Mouse (Mus musculus): ENCODE results near the gene Eif2s3x. TPM values are rescaled to one million over a fixed set of nuclear protein-coding genes. Genes with fewer than 3 reads are reported as not detected.

The Eif2s3x gene
- 100 to 1,000 TPM; 111 to 179 TPM for total RNA-seq (2021)
- long read RNA-seq, experiment 1, transcript Eif2s3x-201 (12 exons, 3,647 nt), result major isoform, 33 of 46 reads
- long read RNA-seq, experiment 1, partial matches to known transcripts, result 4 of 46 reads
- long read RNA-seq, experiment 1, other reads (novel, unspliced or antisense), result 9 of 46 reads
- long read RNA-seq, experiment 2, transcript Eif2s3x-201 (12 exons, 3,647 nt), result major isoform, 47 of 69 reads
- long read RNA-seq, experiment 2, partial matches to known transcripts, result 9 of 69 reads
- long read RNA-seq, experiment 2, other reads (novel, unspliced or antisense), result 13 of 69 reads

DNA sequence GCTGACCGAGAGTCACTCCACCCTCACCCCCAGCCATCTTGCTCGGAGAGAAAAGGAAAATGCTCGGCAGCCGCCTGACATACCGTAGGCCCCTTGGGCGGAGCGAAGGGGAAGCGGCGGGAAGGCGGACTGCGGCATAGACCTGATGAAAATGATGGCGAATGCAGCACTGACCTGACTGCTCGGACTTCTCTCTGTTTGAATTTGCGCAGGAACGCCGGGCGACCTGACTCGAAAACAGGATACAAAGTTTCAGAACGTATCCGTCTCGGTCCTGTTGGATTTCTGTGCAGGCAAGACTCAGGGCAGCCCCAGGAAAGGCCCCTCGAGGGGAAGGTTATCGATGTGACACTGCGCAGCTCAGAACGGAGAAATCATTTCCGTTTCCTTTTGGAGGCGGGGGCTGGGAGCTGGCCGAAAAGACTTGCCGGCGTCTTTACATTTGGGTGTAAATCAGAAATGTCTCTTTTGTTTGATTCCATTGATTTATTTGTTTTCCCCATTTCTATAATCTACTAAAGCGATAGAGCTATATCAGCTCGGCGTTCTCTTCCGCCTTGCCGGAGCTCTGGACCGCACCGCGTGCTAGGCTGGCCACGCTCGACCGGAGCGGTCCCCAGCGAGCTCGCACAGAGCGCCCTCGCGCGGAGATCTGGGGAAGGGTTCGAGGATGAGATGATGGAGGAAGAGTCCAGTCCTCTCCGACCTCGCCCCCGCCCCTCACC, at the start of gene Eif2s3x:
Eif2s3x (minus strand) TSS at position 266 of the 725 bp plus-strand sequence.
- peak; percentile 71 to 92 for DNase-seq (ENCODE audit: low spot score in 2 of 2)

GRCm38 (mm10) chrX:94235601-94236000, 22.9 kb upstream of the Eif2s3x start:
- peak in 1 of 2 experiments; percentile 1 for DNase-seq (ENCODE audit: low spot score in 2 of 2)

- DNase-seq (ENCODE audit: low spot score in 2 of 2), result peak in 1 of 2 experiments; percentile 3
Observed at GRCm38 (mm10) chrX:94235190-94235555, 22.5 kb upstream of the Eif2s3x start.

- peak; percentile 66 to 75 for DNase-seq (ENCODE audit: low spot score in 2 of 2)
Observed at GRCm38 (mm10) chrX:94234532-94235189, 22.0 kb upstream of the Eif2s3x start, which contains the start of gene Klhl15. Klhl15 (plus strand) TSS chrX:94234599.

- no peak for DNase-seq (ENCODE audit: low spot score in 2 of 2)
Observed at GRCm38 (mm10) chrX:94233936-94234531, 21.4 kb upstream of the Eif2s3x start.

DNA sequence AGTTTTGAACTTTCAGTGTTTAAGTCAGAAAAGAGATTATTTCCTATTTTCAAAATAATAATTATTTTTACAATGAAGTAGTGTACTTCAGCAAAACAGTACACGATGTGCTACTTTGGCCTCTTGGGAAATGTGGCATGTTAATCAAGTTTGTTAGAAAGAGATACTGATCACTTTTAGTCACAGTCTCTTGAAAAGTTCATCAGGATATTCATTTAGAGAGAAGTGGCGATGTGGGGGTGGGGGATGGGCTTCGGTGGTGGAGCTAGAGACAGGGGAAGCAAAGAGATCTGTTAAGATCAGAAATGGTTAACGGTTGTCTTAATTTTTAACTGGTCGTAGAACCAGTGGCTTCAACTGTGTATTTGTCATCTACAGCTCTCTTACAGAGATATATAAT, 20.8 kb upstream of the Eif2s3x start:
- no peak for DNase-seq (ENCODE audit: low spot score in 2 of 2)

DNA sequence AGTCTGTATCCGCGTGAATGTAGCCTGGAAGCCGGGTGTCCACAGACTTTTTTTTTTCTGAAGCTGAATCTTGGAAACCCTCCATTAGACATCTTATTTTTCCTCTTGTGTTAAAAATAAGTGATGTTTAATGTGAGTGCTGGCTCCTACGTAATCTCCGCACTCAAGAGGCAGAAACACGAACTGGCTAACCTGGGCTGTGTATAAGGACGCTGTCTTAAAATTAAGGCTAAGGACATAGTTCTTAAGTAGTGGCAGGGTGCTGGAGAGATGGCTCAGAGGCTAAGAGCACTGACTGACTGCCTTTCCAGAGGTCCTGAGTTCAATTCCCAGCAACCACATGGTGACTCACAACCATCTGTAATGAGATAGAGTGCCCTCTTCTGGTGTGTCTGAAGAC, 722 bp upstream of the Eif2s3x start:
- DNase-seq (ENCODE audit: low spot score in 2 of 2), result peak in 1 of 2 experiments; percentile 1

DNA sequence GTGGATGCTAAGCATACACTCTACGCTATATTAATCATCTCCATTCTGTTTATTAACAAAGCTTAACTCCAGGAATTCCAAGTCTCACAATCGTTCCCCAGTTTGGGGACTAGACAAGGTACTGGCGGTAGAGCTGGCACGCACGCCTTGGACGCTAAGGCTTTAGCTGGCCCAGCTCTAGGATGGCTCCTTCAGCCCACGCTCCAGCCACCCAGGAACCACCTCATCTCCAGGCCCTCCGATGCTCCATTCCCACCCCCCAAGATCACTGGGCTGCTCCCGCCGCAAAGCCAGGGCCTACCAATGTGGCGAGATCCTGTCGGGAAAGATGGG, 432 bp downstream of the Eif2s3x start:
- no peak for DNase-seq (ENCODE audit: low spot score in 2 of 2)

GRCm38 (mm10) chrX:94197789-94198188, 14.9 kb downstream of the Eif2s3x start:
- no peak for DNase-seq (ENCODE audit: low spot score in 2 of 2)

GRCm38 (mm10) chrX:94193901-94194300, 18.8 kb downstream of the Eif2s3x start:
- DNase-seq (ENCODE audit: low spot score in 2 of 2), result peak in 1 of 2 experiments; percentile 3

GRCm38 (mm10) chrX:94185156-94185555, 27.5 kb downstream of the Eif2s3x start:
- DNase-seq (ENCODE audit: low spot score in 2 of 2), result no peak

GRCm38 (mm10) chrX:94183814-94184213, 28.8 kb downstream of the Eif2s3x start:
- no peak for DNase-seq (ENCODE audit: low spot score in 2 of 2)

DNA sequence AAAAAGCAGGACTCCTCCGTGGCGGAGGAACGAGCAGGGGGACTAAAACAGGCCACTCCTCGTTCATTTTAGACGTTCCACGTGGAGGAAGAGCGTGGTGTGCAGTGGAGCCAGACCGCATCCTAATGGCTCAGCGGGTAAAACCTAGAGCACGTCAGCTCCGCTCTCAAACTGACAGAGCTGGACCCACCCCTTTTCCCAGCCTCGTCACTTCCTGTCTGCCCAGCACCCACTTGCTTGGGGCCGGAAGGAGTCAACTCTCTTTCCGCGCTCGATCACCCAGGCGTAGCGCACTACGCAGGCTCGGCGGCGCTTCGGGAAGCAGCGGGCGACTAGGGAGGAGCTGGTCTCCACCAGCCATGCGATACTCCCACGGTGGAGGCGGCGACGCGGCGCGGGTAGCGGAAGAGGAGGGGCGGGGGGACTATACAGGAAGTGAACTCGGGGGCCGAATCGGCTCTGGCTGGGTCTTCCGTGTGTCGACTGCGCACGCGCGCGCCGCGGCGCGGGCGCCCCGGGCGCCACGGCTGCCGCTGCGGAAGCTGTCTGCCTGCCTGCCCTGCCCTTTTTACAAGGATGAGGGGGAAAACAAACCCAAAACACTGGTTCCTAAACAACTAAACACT, 34.8 kb downstream of the Eif2s3x start:
- DNase-seq (ENCODE audit: low spot score in 2 of 2), result peak; percentile 78 to 95

DNA sequence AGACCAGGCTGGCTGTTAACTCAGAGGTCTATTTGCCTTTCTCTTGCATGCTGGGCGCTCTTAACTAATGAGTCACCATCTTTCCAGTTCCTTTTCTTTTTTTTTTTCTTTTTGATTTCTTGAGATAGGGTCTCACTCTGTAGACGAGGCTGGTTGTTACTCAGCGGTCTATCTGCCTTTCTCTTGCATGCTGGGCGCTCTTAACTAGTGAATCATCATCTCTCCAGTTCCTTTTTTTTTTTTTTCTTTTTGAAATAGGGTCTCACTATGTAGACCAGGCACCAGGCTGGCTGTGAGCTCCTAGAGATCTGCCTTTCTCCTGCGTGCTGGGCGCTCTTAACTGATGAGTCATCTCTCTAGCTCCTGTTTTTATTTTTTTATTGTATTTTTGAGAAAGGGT, 43.3 kb downstream of the Eif2s3x start:
- DNase-seq (ENCODE audit: low spot score in 2 of 2), result no peak

GRCm38 (mm10) chrX:94152251-94152830, 60.3 kb downstream of the Eif2s3x start:
- no peak for DNase-seq (ENCODE audit: low spot score in 2 of 2)

GRCm38 (mm10) chrX:94150471-94150870, 62.2 kb downstream of the Eif2s3x start:
- no peak for DNase-seq (ENCODE audit: low spot score in 2 of 2)

DNA sequence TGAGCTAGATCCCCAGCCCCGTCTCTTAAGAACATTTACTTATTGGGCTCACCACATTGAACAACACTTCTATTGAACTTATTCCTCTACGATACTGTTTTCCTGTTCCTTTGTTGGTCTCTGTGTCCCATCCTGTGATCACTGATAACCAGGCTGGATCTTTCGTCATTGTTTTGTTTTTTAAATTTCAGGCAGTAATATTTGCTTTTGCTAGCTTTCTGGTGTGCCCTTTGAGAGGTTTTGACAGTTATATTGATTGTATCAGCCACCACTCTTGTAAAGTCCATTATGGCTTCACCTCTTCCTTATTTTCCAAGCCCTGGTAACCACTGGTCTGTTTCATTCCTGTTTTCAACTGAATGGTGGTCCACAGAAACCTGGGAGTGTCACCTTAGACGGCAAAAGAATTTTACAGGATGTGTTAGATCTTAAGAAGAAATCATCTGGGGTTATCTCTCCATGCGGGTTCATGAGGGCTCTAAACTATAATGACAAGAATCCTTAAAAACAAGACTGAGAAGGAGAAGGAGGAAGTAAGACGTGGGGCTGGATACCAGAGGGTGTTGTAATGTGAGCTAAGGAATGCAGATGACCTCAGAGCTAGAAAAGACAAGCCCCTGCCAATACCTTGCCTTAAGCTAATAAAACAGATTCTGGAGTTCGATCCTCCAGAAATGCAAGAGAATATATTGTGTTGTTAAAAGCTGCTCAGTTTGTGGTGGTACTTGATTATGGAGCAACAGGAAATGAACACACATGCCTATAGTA, 70.5 kb downstream of the Eif2s3x start:
- DNase-seq (ENCODE audit: low spot score in 2 of 2), result no peak

- DNase-seq (ENCODE audit: low spot score in 2 of 2), result no peak
Observed at GRCm38 (mm10) chrX:94140080-94140479, 72.6 kb downstream of the Eif2s3x start.
